Mouse (Mus musculus) spleen, adult 2 months (tissue): Measurements from ENCODE around the gene Psmd12. TPM values are rescaled to one million over a fixed set of nuclear protein-coding genes. Genes with fewer than 3 reads are reported as not detected.
A peak's percentile ranks its signal among the peaks of the same experiment; 100 is the strongest.
"Not testable (repeated sequence)": the region's sequence is repeated elsewhere in the genome, so short reads cannot be mapped to it uniquely, and the experiment has no call there.

ENCODE experiments used
- DNase-seq, 2 experiments: peaks; one replicate each; pipeline versions ENCODE4 v3.0.0 to v3.0.0-alpha.2; 2012 to 2021; ENCODE audit warnings: low spot score in 2 of 2, low read depth in 1 of 2
- H3K27ac ChIP-seq: fragments of 200-500 bp; 2 replicates; pipeline ENCODE4 v1.5.1; 2012; ENCODE audit warnings: low read length, inconsistent platforms; ENCODE audit not compliant: insufficient read depth
- H3K27me3 ChIP-seq: fragments of 200-500 bp; 2 replicates; pipeline ENCODE4 v1.6.1; 2012; ENCODE audit warnings: mild to moderate bottlenecking, moderate library complexity, low read length, inconsistent platforms; ENCODE audit not compliant: control insufficient read depth, insufficient read depth
- H3K36me3 ChIP-seq: fragments of 200-500 bp; 2 replicates; pipeline ENCODE4 v1.6.1; 2012; ENCODE audit warnings: mild to moderate bottlenecking, low read length, inconsistent platforms; ENCODE audit not compliant: control insufficient read depth, insufficient read depth
- H3K4me1 ChIP-seq: fragments of 200-500 bp; 2 replicates; pipeline ENCODE4 v1.6.1; 2011; ENCODE audit warnings: inconsistent platforms; ENCODE audit not compliant: control insufficient read depth, insufficient read depth, insufficient read length
- H3K4me3 ChIP-seq: fragments of 200-500 bp; 2 replicates; pipeline ENCODE4 v1.5.1; 2011; ENCODE audit warnings: mild to moderate bottlenecking, inconsistent platforms; ENCODE audit not compliant: insufficient read depth, insufficient read length; ENCODE audit errors: extremely low read depth
- CTCF ChIP-seq: fragments of 200-500 bp; IDR thresholded peaks from 2 replicates; pipeline ENCODE4 v1.5.1; 2011; ENCODE audit warnings: mild to moderate bottlenecking, inconsistent platforms; ENCODE audit not compliant: insufficient read depth, insufficient read length, insufficient replicate concordance; ENCODE audit errors: extremely low read depth
- POLR2A ChIP-seq: fragments of 200-500 bp; IDR thresholded peaks from 2 replicates; pipeline ENCODE4 v1.6.1; 2011; ENCODE audit warnings: low read depth, low read length, inconsistent platforms
- WGBS: fragments of 180-500 bp; shearing (Covaris S2); methylation state at CpG from one replicate; pipeline ENCODE4 v1.1.7; 2018; 5-methylcytosine and 5-hydroxymethylcytosine counted together
- polyA plus RNA-seq: library from polyadenylated mRNA; depleted of rRNA; stranded (reverse); fragments of >200 nt; gene quantifications from 2 replicates; pipeline ENCODE4 v1.2.3, GENCODE M21; 2012

Psmd12 gene
- polyA plus RNA-seq, 1 experiment: 5.1 TPM

DNA sequence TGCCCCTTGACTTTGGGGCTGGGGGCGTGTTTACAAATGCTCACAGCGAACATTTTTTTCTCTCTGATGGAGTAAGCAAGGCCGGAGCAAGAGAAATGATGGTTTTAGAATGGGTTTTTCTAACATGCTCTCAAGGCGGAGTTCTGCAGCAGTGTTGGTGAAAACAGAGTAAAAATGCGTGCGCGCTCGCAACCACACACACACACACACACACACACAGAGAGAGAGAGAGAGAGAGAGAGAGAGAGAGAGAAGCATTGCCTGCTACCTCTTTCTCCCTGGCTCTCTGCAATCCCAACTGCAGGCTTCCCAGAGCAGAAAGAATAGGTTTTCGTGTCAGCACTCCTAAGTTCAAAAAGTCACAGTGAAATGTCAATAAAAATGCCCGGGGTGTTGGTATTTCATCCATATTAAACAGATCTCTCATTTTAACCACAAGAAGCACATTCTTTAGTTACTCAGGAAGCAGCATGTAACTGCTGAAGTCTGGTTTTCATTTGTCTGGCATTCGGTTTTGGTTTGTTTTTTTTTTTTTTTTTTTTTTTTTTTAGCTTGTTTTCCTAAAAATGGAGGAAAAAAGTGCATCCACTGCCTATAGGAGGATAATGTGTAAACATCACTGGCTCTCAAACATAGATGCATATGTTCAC, 8.1 kb upstream of the Psmd12 start:
- DNase-seq: no peak
- Histone ChIP-seq H3K4me3 (peak overlapping the region; percentile 93), H3K36me3 (no peaks in the 10 kb centered on the region), H3K27ac (peak overlapping the region; percentile 82), H3K27me3 (no peaks in the 10 kb centered on the region), H3K4me1 (peaks cover 6% of the 10 kb centered on the region; the same call in 1 of the 2 replicates)
- no peak for TF ChIP-seq POLR2A
- TF ChIP-seq CTCF: no peak
- 3% methylated on average over 11 of the region's 11 CpGs for WGBS

DNA sequence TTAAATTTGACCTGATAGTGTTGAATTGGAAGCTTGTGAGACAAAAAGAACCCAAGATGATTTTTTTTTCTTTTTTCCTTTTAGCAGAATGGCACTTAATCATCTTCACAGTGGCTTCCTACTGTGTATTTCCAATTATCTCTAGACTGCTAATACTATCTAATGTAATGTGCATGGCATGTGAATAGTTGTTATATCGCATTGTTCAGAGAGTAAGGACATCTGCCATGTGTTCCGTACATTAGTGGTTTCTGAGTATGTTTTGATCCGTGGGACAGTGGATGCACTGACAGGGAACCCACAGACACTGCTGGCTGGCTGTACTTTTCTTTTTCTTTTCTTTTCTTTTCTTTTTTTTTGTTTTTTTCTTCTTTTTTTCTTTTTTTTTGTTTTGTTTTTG, 7.0 kb upstream of the Psmd12 start:
- 85% methylated on average over 3 of the region's 3 CpGs for WGBS
- no peaks in the 10 kb centered on the region for H3K36me3 ChIP-seq
- DNase-seq: no peak
- no peak for TF ChIP-seq CTCF
- TF ChIP-seq POLR2A: no peak
- H3K27me3 ChIP-seq: no peaks in the 10 kb centered on the region
- H3K27ac ChIP-seq: no peak overlapping the region
- H3K4me3 ChIP-seq: no peak overlapping the region
- peaks cover 6% of the 10 kb centered on the region; the same call in 1 of the 2 replicates for H3K4me1 ChIP-seq

DNA sequence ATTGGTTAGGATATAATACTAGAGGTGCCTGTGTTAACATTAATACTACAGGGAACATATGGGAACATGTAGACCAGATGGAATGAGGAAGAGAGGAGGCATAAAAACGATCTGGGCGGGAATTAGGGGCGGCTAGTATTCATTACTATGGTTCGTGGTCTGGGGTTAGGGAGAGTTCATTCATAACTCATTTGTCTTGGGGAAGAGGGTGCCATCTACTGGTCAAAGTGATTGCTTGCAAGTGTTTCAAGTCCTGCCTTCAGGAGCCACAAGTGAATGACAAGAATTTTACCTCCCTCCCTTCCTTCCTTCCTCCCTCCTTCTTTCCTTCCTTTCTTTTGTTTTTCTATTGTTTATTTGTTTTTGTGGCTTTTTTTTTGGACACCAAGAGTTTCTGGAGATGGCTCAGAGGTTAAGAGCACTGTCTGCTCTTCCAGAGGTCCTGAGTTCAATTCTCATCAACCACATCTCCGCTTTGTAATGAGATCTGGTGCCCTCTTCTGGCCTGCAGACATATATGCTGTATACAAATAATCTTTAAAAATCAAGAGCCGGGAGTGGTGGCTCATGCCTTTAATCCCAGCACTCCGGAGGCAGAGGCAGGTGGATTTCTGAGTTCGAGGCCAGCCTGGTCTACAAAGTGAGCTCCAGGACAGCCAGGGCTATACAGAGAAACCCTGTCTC, 6.0 kb upstream of the Psmd12 start:
- no peak overlapping the region for H3K4me3 ChIP-seq
- 25% methylated on average over 8 of the region's 8 CpGs for WGBS
- H3K27ac ChIP-seq: no peak overlapping the region
- H3K27me3 ChIP-seq: no peaks in the 10 kb centered on the region
- H3K4me1 ChIP-seq: peaks cover 5% of the 10 kb centered on the region; the same call in 1 of the 2 replicates
- DNase-seq: peak; percentile 44 to 81
- H3K36me3 ChIP-seq: no peaks in the 10 kb centered on the region
- TF ChIP-seq CTCF (peak; percentile 62; the same call in 1 of the 2 replicates), POLR2A (no peak)

DNA sequence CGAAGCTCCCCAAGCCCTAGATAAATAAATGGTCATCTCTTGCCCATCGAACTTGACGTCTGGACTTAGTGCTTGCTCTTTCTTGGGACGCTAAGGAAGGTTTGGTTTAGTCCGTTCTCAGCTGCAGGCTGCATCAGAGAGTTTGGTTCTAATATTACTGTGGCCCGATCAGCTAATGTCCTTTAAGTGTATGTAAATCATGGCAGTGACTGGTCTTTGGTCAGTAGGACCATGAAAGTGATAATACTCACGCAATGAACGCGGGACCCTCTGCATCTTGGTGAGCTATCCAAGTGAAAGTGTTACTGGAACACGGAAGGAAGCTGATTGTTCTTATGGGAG, 549 bp downstream of the Psmd12 start:
- H3K27me3 ChIP-seq: no peaks in the 10 kb centered on the region
- WGBS: under 1% methylated on average over 10 of the region's 10 CpGs
- DNase-seq: no peak
- peak overlapping the region; percentile 98 for H3K4me3 ChIP-seq
- H3K36me3 ChIP-seq: peaks cover 2% of the 10 kb centered on the region; the same call in 1 of the 2 replicates
- H3K27ac ChIP-seq: peak overlapping the region; percentile 77
- peaks cover 2% of the 10 kb centered on the region; the same call in 1 of the 2 replicates for H3K4me1 ChIP-seq
- no peak for TF ChIP-seq CTCF
- TF ChIP-seq POLR2A: no peak

DNA sequence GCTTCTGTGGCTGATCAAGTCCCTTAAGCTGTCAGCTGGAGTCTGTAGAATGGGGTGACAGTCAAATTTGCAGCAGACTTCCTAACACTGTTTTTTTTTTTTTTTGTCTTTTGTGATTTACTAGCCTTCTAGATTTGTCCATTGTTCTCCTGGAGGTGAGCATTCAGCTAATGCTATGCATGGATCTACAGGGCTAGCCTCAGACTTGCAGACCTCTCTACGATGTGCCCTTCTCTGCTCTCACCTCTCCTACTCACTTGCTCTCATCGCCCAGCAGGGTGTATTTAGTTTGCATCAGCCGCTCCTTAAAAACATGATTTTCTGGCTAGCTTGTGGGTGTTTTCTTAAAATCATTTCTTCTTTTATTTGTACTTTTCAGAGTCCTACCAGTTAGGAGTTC, 5.1 kb downstream of the Psmd12 start:
- H3K27ac ChIP-seq: no peak overlapping the region
- no peak for TF ChIP-seq POLR2A
- TF ChIP-seq CTCF: no peak
- DNase-seq: no peak
- no peak overlapping the region for H3K4me3 ChIP-seq
- 95% methylated on average over 3 of the region's 3 CpGs for WGBS
- H3K27me3 ChIP-seq: no peaks in the 10 kb centered on the region
- peaks cover 28% of the 10 kb centered on the region for H3K36me3 ChIP-seq
- H3K4me1 ChIP-seq: peaks cover 2% of the 10 kb centered on the region; the same call in 1 of the 2 replicates

DNA sequence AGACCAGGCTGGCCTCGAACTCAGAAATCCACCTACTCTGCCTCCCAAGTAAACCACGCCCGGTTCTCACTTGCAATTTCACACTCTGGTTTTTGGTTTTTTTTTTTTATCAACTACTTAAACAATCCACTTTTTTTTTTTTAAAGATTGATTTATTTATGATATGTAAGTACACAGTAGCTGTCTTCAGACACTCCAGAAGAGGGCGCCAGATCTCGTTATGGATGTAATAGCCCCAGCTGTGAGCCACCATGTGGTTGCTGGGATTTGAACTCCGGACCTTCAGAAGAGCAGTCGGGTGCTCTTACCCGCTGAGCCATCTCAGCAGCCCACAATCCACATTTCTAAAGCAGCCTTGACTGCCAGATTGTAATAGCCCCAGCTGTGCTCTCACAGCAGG, 23.5 kb downstream of the Psmd12 start:
- 83% methylated on average over 8 of the region's 8 CpGs for WGBS
- H3K27ac ChIP-seq: no peak overlapping the region
- no peak for TF ChIP-seq CTCF
- TF ChIP-seq POLR2A: no peak

DNA sequence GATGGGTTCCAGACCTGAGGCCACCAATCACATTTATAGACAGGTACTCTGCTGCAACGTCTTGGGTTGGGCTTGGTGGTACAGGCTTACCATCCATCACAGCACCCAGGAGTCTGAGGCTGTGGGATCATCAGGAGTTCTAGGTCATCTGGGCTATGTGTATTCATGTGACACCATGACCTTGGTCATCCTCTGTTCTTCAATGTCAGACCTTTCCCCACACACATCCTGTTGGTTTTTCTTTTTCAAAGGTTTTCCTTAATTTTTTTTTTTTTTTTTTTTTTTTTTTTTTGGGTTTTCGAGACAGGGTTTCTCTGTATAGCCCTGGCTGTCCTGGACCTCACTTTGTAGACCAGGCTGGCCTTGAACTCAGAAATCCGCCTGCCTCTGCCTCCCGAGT, 25.1 kb downstream of the Psmd12 start:
- H3K27ac ChIP-seq, H3K36me3 ChIP-seq, DNase-seq, H3K4me3 ChIP-seq, H3K27me3 ChIP-seq, H3K4me1 ChIP-seq: not testable (repeated sequence)
- 94% methylated on average over 3 of the region's 4 CpGs for WGBS

More for the DNA sequence above, 23.5 kb downstream of the Psmd12 start:
- Histone ChIP-seq H3K4me3 (no peak overlapping the region), H3K36me3 (peaks cover 1% of the 10 kb centered on the region; the same call in 1 of the 2 replicates), H3K27me3 (no peaks in the 10 kb centered on the region), H3K4me1 (no peaks in the 10 kb centered on the region)
- DNase-seq: no peak
